Mouse (Mus musculus) G1E (cell line): Measurements from ENCODE around the gene Dusp3. TPM values are rescaled to one million over a fixed set of nuclear protein-coding genes. Genes with fewer than 3 reads are reported as not detected.

Experiments used
- ATAC-seq: 2 replicates; pipeline ENCODE4 v1.8.0; 2016; ENCODE audit warnings: mild to moderate bottlenecking; ENCODE audit not compliant: insufficient number of reproducible peaks, poor library complexity, low FRiP score, severe bottlenecking; ENCODE audit errors: extremely low read depth
- DNase-seq: peaks from one replicate; pipeline ENCODE4 v3.0.0; 2012; ENCODE audit warnings: low spot score
- H3K27me3 ChIP-seq: 2 replicates; pipeline ENCODE4 v1.6.1; 2012; ENCODE audit warnings: mild to moderate bottlenecking, low read length, inconsistent platforms; ENCODE audit not compliant: insufficient read depth
- H3K36me3 ChIP-seq: replicated peaks from 2 replicates; pipeline ENCODE3; 2012; ENCODE audit warnings: mild to moderate bottlenecking, inconsistent platforms
- H3K4me1 ChIP-seq: 2 replicates; pipeline ENCODE4 v1.6.1; 2012; ENCODE audit warnings: low read depth, low read length, inconsistent platforms, mixed read lengths; ENCODE audit not compliant: insufficient read depth
- H3K4me3 ChIP-seq: 2 replicates; pipeline ENCODE4 v1.5.1; 2012; ENCODE audit warnings: low read depth, mild to moderate bottlenecking, inconsistent platforms, low read length, moderate library complexity, mixed read lengths
- H3K9me3 ChIP-seq: replicated peaks from 2 replicates; pipeline ENCODE4 v1.6.1; 2012; ENCODE audit warnings: inconsistent platforms
- CTCF ChIP-seq: IDR thresholded peaks from 2 replicates; pipeline ENCODE4 v1.5.1; 2012; ENCODE audit warnings: low read depth, low read length, inconsistent platforms, mixed read lengths
- GATA1 ChIP-seq: IDR thresholded peaks from 2 replicates; pipeline ENCODE4 v1.6.1; 2012; ENCODE audit warnings: borderline replicate concordance, low read length, inconsistent platforms, mixed read lengths
- GATA2 ChIP-seq: IDR thresholded peaks from 2 replicates; pipeline ENCODE4 v1.6.1; 2012; ENCODE audit warnings: low read depth, low read length, inconsistent platforms, borderline replicate concordance
- POLR2AphosphoS5 ChIP-seq: IDR thresholded peaks from 2 replicates; pipeline ENCODE4 v1.6.1; 2012; ENCODE audit warnings: low read depth, low read length, inconsistent platforms; ENCODE audit not compliant: insufficient replicate concordance
- TAL1 ChIP-seq: conservative IDR thresholded peaks from 2 replicates; pipeline ENCODE4 v1.6.1; 2012; ENCODE audit warnings: low read depth, low read length, inconsistent platforms, mixed read lengths
- polyA plus RNA-seq: library from polyadenylated mRNA; stranded (reverse); fragments of >175 nt; gene quantifications from 2 replicates; pipeline ENCODE4 v1.2.3, GENCODE M21; 2012
- total RNA-seq, 2 experiments: library from RNA; stranded (forward) in 1 of 2; stranded (reverse) in 1 of 2; fragments of 200-1000 nt in 1 of 2; fragments of >200 nt in 1 of 2; fragmentation: Nextera tagmentation in 1 of 2; gene quantifications; 2 replicates each; pipeline ENCODE4 v1.2.3; 2014 to 2017

Gene Dusp3
- total and polyA plus RNA-seq, 3 experiments, result 3.4 to 17.3 (median 16.0) TPM

GRCm38 (mm10) chr11:102029966-102030365 lies 43.2 kb upstream of the Dusp3 start:
- ATAC-seq (no peak), DNase-seq (no peak)
- Histone ChIP-seq H3K36me3 (no peaks in the 10 kb centered on the region), H3K4me3 (no peak overlapping the region), H3K9me3 (no peaks in the 10 kb centered on the region), H3K27me3 (peaks cover 51% of the 10 kb centered on the region), H3K4me1 (peaks cover 34% of the 10 kb centered on the region)
- TF ChIP-seq GATA2, result no peak
- TF ChIP-seq CTCF, result no peak
- no peak for TF ChIP-seq TAL1
- TF ChIP-seq GATA1, result no peak
- no peak for TF ChIP-seq POLR2AphosphoS5

DNA sequence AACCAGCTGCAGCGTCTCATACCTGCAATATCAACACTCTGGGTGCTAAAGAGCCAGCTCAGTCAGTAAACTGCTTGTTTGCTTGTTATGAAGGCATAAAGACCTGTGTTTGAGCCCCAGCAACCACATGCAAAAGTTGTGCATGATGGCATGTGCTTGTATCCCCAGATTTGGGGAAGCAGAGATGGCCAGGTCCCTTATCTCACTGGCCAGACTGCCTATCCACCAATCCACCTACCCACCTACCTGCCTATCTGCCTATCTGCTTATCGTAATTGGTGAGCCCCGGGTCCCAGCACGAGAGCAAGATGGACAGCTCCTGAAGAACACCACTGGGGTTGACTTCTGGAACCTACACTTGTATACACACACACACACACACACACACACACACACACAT lies 42.5 kb upstream of the Dusp3 start:
- TF ChIP-seq TAL1 (peak; percentile 69), CTCF (no peak)
- DNase-seq (peak; percentile 12), ATAC-seq (peak; percentile 40; the same call in 1 of the 2 replicates)
- H3K27me3 ChIP-seq, result peaks cover 55% of the 10 kb centered on the region
- H3K4me1 ChIP-seq, result peaks cover 34% of the 10 kb centered on the region
- H3K36me3 ChIP-seq, result no peaks in the 10 kb centered on the region
- H3K4me3 ChIP-seq, result no peak overlapping the region
- no peaks in the 10 kb centered on the region for H3K9me3 ChIP-seq

DNA sequence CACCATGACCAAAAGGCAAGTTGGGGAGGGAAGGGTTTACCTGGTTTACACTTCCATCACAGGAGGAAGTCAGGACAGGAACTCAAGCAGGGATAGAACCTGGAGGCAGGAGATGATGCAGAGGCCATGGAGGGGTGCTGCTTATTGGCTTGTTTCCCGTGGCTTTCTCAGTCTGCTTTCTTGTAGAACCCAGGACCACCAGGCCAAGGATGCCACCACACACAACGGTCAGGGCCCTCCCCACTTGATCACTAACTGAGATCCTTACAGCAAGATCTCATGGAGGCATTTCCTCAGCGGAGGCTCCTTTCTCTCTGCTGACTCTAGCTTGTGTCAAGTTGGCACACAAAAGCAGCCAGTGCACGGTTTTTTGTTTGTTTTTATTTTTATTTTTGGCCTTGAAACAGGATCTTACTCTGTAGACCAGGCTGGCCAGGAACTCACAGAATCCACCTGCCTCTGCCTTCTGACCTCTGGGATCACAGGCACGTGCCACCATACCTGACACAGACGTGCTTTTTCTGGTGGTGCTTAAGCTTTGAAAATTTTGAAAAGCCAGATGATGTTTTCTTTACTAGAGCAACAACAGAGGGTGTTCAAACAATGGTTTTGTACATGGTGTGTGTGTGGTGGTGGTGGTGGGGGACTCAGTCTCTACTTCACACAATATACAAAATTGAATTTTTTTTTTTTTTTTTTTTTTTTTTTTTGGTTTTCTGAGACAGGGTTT lies 41.4 kb upstream of the Dusp3 start, which contains the start of gene Mpp3:
Gene Mpp3 (minus strand): TSS at position 375 of the 730 bp plus-strand sequence.
- no peaks in the 10 kb centered on the region for H3K36me3 ChIP-seq
- H3K9me3 ChIP-seq, result no peaks in the 10 kb centered on the region
- H3K4me3 ChIP-seq, result no peak within 1 kb of the TSS
- peaks cover 62% of the 10 kb centered on the region for H3K27me3 ChIP-seq
- DNase-seq (no peak), ATAC-seq (no peak)
- TF ChIP-seq POLR2AphosphoS5, result no peak
- H3K4me1 ChIP-seq, result peaks cover 34% of the 10 kb centered on the region

GRCm38 (mm10) chr11:102027361-102028017 lies 40.7 kb upstream of the Dusp3 start:
- no peak overlapping the region; the same call in 1 of the 2 replicates for H3K4me3 ChIP-seq
- H3K4me1 ChIP-seq, result peaks cover 34% of the 10 kb centered on the region
- ATAC-seq, result no peak
- no peak for TF ChIP-seq TAL1
- no peak for TF ChIP-seq GATA2
- TF ChIP-seq POLR2AphosphoS5, result no peak
- no peak for TF ChIP-seq GATA1
- TF ChIP-seq CTCF, result no peak
- H3K27me3 ChIP-seq, result peaks cover 59% of the 10 kb centered on the region
- DNase-seq, result no peak
- H3K36me3 ChIP-seq, result no peaks in the 10 kb centered on the region
- H3K9me3 ChIP-seq, result no peaks in the 10 kb centered on the region

DNA sequence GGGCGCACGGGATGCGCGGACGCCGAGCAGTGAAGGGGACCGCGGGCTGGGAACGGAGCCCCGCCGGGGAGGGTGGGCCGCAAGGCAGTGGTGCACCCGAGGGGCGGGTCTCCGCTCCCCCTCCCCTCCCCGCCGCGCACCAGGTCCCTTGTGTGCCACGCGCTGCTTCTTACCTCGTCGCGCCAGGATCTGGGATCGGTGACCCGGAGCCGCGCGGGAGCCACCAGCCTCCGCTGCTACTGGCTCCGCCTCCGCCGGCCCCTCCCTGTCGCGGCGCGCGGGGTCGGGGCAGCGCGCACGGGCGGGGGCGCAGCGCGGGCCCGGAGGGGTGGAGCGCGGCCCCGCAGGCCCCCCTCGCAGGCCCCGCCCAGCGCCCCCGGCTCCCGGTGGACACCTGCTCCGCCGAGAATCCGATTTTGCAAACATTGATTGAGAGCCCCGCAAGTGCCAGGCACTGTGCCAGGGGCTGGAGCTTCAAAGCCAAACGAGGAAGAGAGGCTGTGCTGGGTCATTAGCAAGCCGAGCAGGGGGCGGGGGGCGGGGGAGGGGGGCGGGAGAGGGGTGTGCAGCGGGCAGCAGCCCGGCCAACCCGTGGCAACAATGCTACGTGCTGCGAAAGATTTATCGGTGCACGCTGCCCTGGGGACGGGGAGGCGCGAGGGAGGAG lies 40.0 kb upstream of the Dusp3 start:
- H3K4me1 ChIP-seq, result peaks cover 34% of the 10 kb centered on the region
- peak overlapping the region; percentile 67; the same call in 1 of the 2 replicates for H3K4me3 ChIP-seq
- ATAC-seq (no peak), DNase-seq (peak; percentile 48)
- TF ChIP-seq GATA1, result no peak
- TF ChIP-seq TAL1, result no peak
- TF ChIP-seq POLR2AphosphoS5, result no peak
- TF ChIP-seq CTCF, result no peak
- no peak for TF ChIP-seq GATA2
- no peaks in the 10 kb centered on the region for H3K9me3 ChIP-seq
- H3K36me3 ChIP-seq, result no peaks in the 10 kb centered on the region
- H3K27me3 ChIP-seq, result peaks cover 55% of the 10 kb centered on the region

GRCm38 (mm10) chr11:102025991-102026660 lies 39.3 kb upstream of the Dusp3 start:
- Histone ChIP-seq H3K4me3 (peak overlapping the region; percentile 67; the same call in 1 of the 2 replicates), H3K36me3 (no peaks in the 10 kb centered on the region), H3K4me1 (peaks cover 34% of the 10 kb centered on the region), H3K9me3 (no peaks in the 10 kb centered on the region), H3K27me3 (peaks cover 55% of the 10 kb centered on the region)
- DNase-seq, result no peak
- TF ChIP-seq GATA1, result no peak
- TF ChIP-seq TAL1, result no peak
- no peak for TF ChIP-seq POLR2AphosphoS5
- TF ChIP-seq CTCF, result no peak
- TF ChIP-seq GATA2, result no peak
- ATAC-seq, result no peak
